Mouse (Mus musculus): Measurements from ENCODE around the gene Efna5. TPM values are rescaled to one million over a fixed set of nuclear protein-coding genes. Genes with fewer than 3 reads are reported as not detected.

Efna5 gene
- polyA plus RNA-seq, 1 experiment from 2014 or later, result 18.6 TPM

- POLR2A ChIA-PET, result no interaction called here
- TF ChIP-seq CTCF (IDR thresholded peaks at IDR 0.05), result no peak
- no peak for ATAC-seq
- in situ Hi-C loops (cut with MboI; ENCODE audit: low pct_unique_long_range_greater_than_20kb), result no loop called here
- no peaks in the 10 kb centered on the region for H3K27me3 ChIP-seq
- CTCF ChIA-PET, result no interaction called here
- DNase-seq (ENCODE audit: low read depth, low spot score), result no peak
These were observed 290.2 kb downstream of the Efna5 start for GRCm38 (mm10) chr17:62590685-62591460.

- DNase-seq (ENCODE audit: low read depth, low spot score), result no peak
- in situ Hi-C loops (cut with MboI; ENCODE audit: low pct_unique_long_range_greater_than_20kb), result no loop called here
- CTCF ChIA-PET, result no interaction called here
- TF ChIP-seq CTCF (IDR thresholded peaks at IDR 0.05), result no peak
- no peaks in the 10 kb centered on the region for H3K27me3 ChIP-seq
- POLR2A ChIA-PET, result interaction anchor here (1.2 kb wide), 1 partner anchor 23 kb away, joined by 3 read pairs; no protein-coding TSS in a partner anchor
- ATAC-seq, result no peak
These were observed 301.0 kb downstream of the Efna5 start for GRCm38 (mm10) chr17:62580127-62580526.

- CTCF ChIA-PET, result interaction anchor here (0.6 kb wide), 1 partner anchor 355 kb away, joined by 3 read pairs; no protein-coding TSS in a partner anchor
- in situ Hi-C loops (cut with MboI; ENCODE audit: low pct_unique_long_range_greater_than_20kb), result no loop called here
- H3K27me3 ChIP-seq, result no peaks in the 10 kb centered on the region
- ATAC-seq, result no peak
- POLR2A ChIA-PET, result interaction anchor here (1.2 kb wide), 1 partner anchor 23 kb away, joined by 3 read pairs; no protein-coding TSS in a partner anchor
- DNase-seq (ENCODE audit: low read depth, low spot score), result no peak
- TF ChIP-seq CTCF (IDR thresholded peaks at IDR 0.05), result no peak
These were observed 301.5 kb downstream of the Efna5 start for GRCm38 (mm10) chr17:62579618-62580017.

GRCm38 (mm10) chr17:62574499-62575265, 306.4 kb downstream of the Efna5 start:
- H3K27me3 ChIP-seq, result no peaks in the 10 kb centered on the region
- no peak for TF ChIP-seq CTCF (IDR thresholded peaks at IDR 0.05)
- ChIA-PET CTCF (interaction anchor here (1.2 kb wide), 1 partner anchor 67 kb away, joined by 3 read pairs; no protein-coding TSS in a partner anchor), POLR2A (no interaction called here)
- ATAC-seq, result no peak
- no peak for DNase-seq (ENCODE audit: low read depth, low spot score)
- in situ Hi-C loops (cut with MboI; ENCODE audit: low pct_unique_long_range_greater_than_20kb), result no loop called here

- no peaks in the 10 kb centered on the region for H3K27me3 ChIP-seq
- ATAC-seq, result no peak
- no peak for TF ChIP-seq CTCF (IDR thresholded peaks at IDR 0.05)
- ChIA-PET CTCF (no interaction called here), POLR2A (no interaction called here)
- DNase-seq (ENCODE audit: low read depth, low spot score), result no peak
- in situ Hi-C loops (cut with MboI; ENCODE audit: low pct_unique_long_range_greater_than_20kb), result no loop called here
These were observed 311.0 kb downstream of the Efna5 start for GRCm38 (mm10) chr17:62570101-62570500.

GRCm38 (mm10) chr17:62568019-62568418, 313.1 kb downstream of the Efna5 start:
- ChIA-PET POLR2A (no interaction called here), CTCF (interaction anchor here (1.3 to 1.5 kb wide), 2 partner anchors 14 to 312 kb away, joined by 3 to 6 read pairs; no protein-coding TSS in a partner anchor)
- in situ Hi-C loops (cut with MboI; ENCODE audit: low pct_unique_long_range_greater_than_20kb), result no loop called here
- no peak for TF ChIP-seq CTCF (IDR thresholded peaks at IDR 0.05)
- ATAC-seq, result no peak
- no peak for DNase-seq (ENCODE audit: low read depth, low spot score)
- H3K27me3 ChIP-seq, result no peaks in the 10 kb centered on the region

- POLR2A ChIA-PET, result no interaction called here
- no peak for ATAC-seq
- in situ Hi-C loops (cut with MboI; ENCODE audit: low pct_unique_long_range_greater_than_20kb), result no loop called here
These were observed 315.5 kb downstream of the Efna5 start for GRCm38 (mm10) chr17:62565632-62566031.

GRCm38 (mm10) chr17:62562439-62562838, 318.7 kb downstream of the Efna5 start:
- ChIA-PET CTCF (no interaction called here), POLR2A (no interaction called here)
- in situ Hi-C loops (cut with MboI; ENCODE audit: low pct_unique_long_range_greater_than_20kb), result no loop called here
- ATAC-seq, result no peak
- no peaks in the 10 kb centered on the region for H3K27me3 ChIP-seq
- no peak for TF ChIP-seq CTCF (IDR thresholded peaks at IDR 0.05)
- DNase-seq (ENCODE audit: low read depth, low spot score), result no peak

More at GRCm38 (mm10) chr17:62565632-62566031, 315.5 kb downstream of the Efna5 start:
- CTCF ChIA-PET, result interaction anchor here (0.7 to 1.5 kb wide), 2 partner anchors 11 to 18 kb away, joined by 3 read pairs; no protein-coding TSS in a partner anchor
- TF ChIP-seq CTCF (IDR thresholded peaks at IDR 0.05), result no peak
- H3K27me3 ChIP-seq, result no peaks in the 10 kb centered on the region
- no peak for DNase-seq (ENCODE audit: low read depth, low spot score)

GRCm38 (mm10) chr17:62557215-62557614, 323.9 kb downstream of the Efna5 start:
- in situ Hi-C loops (cut with MboI; ENCODE audit: low pct_unique_long_range_greater_than_20kb), result no loop called here
- DNase-seq (ENCODE audit: low read depth, low spot score) (no peak), ATAC-seq (no peak)
- CTCF ChIA-PET, result interaction anchor here (0.6 to 1.5 kb wide), 3 partner anchors 8 to 58 kb away, joined by 3 to 5 read pairs (median 3); no protein-coding TSS in a partner anchor
- no peak for TF ChIP-seq CTCF (IDR thresholded peaks at IDR 0.05)
- H3K27me3 ChIP-seq, result no peaks in the 10 kb centered on the region
- POLR2A ChIA-PET, result interaction anchor here (1.1 kb wide), 1 partner anchor 23 kb away, joined by 3 read pairs; no protein-coding TSS in a partner anchor
